Mouse (Mus musculus): ENCODE measurements around the gene Akr1b3.
A peak's percentile ranks its signal among the peaks of the same experiment; 100 is the strongest.
"Not testable (repeated sequence)": the region's sequence is repeated elsewhere in the genome, so short reads cannot be mapped to it uniquely, and the experiment has no call there.

Akr1b3 gene

GRCm38 (mm10) chr6:34316854-34317771 is at the start of gene Akr1b3:
Gene Akr1b3, minus strand, starts transcription at chr6:34317478.
- peak; percentile 78 for DNase-seq

GRCm38 (mm10) chr6:34364217-34365136 is 47.2 kb upstream of the Akr1b3 start:
- no peak for DNase-seq

- DNase-seq = no peak
Measured at GRCm38 (mm10) chr6:34355841-34356240, 38.6 kb upstream of the Akr1b3 start.

GRCm38 (mm10) chr6:34355349-34355747 is 38.1 kb upstream of the Akr1b3 start:
- DNase-seq = no peak

GRCm38 (mm10) chr6:34354354-34355348 is 37.4 kb upstream of the Akr1b3 start:
- DNase-seq = no peak

GRCm38 (mm10) chr6:34353658-34354353 is 36.5 kb upstream of the Akr1b3 start, which contains the start of gene Akr1b8:
Gene Akr1b8, plus strand, starts transcription at chr6:34354119.
- DNase-seq = peak; percentile 63

- DNase-seq = no peak
Measured at GRCm38 (mm10) chr6:34352401-34352800, 35.1 kb upstream of the Akr1b3 start.

GRCm38 (mm10) chr6:34351481-34351880 is 34.2 kb upstream of the Akr1b3 start:
- not testable (repeated sequence) for DNase-seq

GRCm38 (mm10) chr6:34350037-34350699 is 32.9 kb upstream of the Akr1b3 start:
- no peak for DNase-seq

GRCm38 (mm10) chr6:34346096-34346898 is 29.0 kb upstream of the Akr1b3 start:
- DNase-seq = peak; percentile 44

- DNase-seq = no peak
Measured at GRCm38 (mm10) chr6:34344935-34345334, 27.7 kb upstream of the Akr1b3 start.

GRCm38 (mm10) chr6:34344135-34344850 is 27.0 kb upstream of the Akr1b3 start:
- DNase-seq = no peak

GRCm38 (mm10) chr6:34343426-34343825 is 26.1 kb upstream of the Akr1b3 start:
- no peak for DNase-seq

GRCm38 (mm10) chr6:34342476-34342875 is 25.2 kb upstream of the Akr1b3 start:
- DNase-seq = no peak

GRCm38 (mm10) chr6:34341991-34342390 is 24.7 kb upstream of the Akr1b3 start:
- no peak for DNase-seq

GRCm38 (mm10) chr6:34337799-34338198 is 20.5 kb upstream of the Akr1b3 start:
- no peak for DNase-seq

GRCm38 (mm10) chr6:34334673-34335072 is 17.4 kb upstream of the Akr1b3 start:
- no peak for DNase-seq

- not testable (repeated sequence) for DNase-seq
Measured at GRCm38 (mm10) chr6:34331804-34332203, 14.5 kb upstream of the Akr1b3 start.

GRCm38 (mm10) chr6:34331379-34331778 is 14.1 kb upstream of the Akr1b3 start:
- DNase-seq = no peak

Measured in cerebellum, adult 8-10 months (tissue).